Mouse (Mus musculus) B cell, adult 67 days (primary cell): ENCODE results near the gene 2810459M11Rik. TPM values are rescaled to one million over a fixed set of nuclear protein-coding genes. Genes with fewer than 3 reads are reported as not detected.

Experiments
- total RNA-seq, 2 experiments: library from RNA; stranded (reverse); gene quantifications; 4 replicates each; pipeline ENCODE4 v1.2.4; 2023

Gene 2810459M11Rik
- total RNA-seq: not detected

GRCm38 (mm10) chr1:86045848-86046805 is at the start of gene 2810459M11Rik:
TSS of gene 2810459M11Rik (plus strand) at chr1:86045863.

GRCm38 (mm10) chr1:86016516-86016915 is 29.1 kb upstream of the 2810459M11Rik start, which contains the start of gene Spata3:
TSS of gene Spata3 (plus strand) at chr1:86016816.

GRCm38 (mm10) chr1:86064271-86064991 is 18.8 kb downstream of the 2810459M11Rik start, which contains the start of gene Psmd1:
TSS of gene Psmd1 (plus strand) at chr1:86064387.

Other genes starting within 250 kb of the 2810459M11Rik start
- gene Itm2c, start 151.6 kb upstream of the 2810459M11Rik start, total RNA-seq: 10 to 100 TPM; 16.5 to 19.5 TPM
- gene 4933407L21Rik, start 117.4 kb upstream of the 2810459M11Rik start, total RNA-seq: not detected
- 1 to 10 TPM; 1.9 to 3.1 TPM for gene Gpr55, start 84.9 kb upstream of the 2810459M11Rik start, total RNA-seq
- gene Spata3, start 29.0 kb upstream of the 2810459M11Rik start, total RNA-seq: not detected
- 10 to 100 TPM; 53.0 to 63.3 TPM for gene Psmd1, start 18.5 kb downstream of the 2810459M11Rik start, total RNA-seq
- gene Htr2b, start 66.1 kb downstream of the 2810459M11Rik start, total RNA-seq: not detected
- gene Gm21972, start 87.8 kb downstream of the 2810459M11Rik start, total RNA-seq: not detected
- 1 to 10 TPM; 5.8 to 7.3 TPM for gene Armc9, start 108.9 kb downstream of the 2810459M11Rik start, total RNA-seq